Mouse (Mus musculus): ENCODE measurements around the gene Sppl2c.

- TF ChIP-seq HCFC1 (IDR thresholded peaks at IDR 0.05; ENCODE audit: borderline replicate concordance, insufficient read depth, low read length) (no peak), ZC3H11A (IDR thresholded peaks at IDR 0.05; ENCODE audit: borderline replicate concordance, low read depth, low read length) (no peak), MAFK (IDR thresholded peaks at IDR 0.05; ENCODE audit: insufficient read depth, low read depth, low read length) (no peak), CHD2 (IDR thresholded peaks at IDR 0.05; ENCODE audit: low read depth, low read length) (no peak), ZNF384 (IDR thresholded peaks at IDR 0.05; ENCODE audit: low read depth, low read length) (no peak)
Measured at GRCm38 (mm10) chr11:104206573-104206972, 20.4 kb downstream of the Sppl2c start.
